Mouse (Mus musculus) MEL (cell line): Measurements from ENCODE around the gene Gchfr. TPM values are rescaled to one million over a fixed set of nuclear protein-coding genes. Genes with fewer than 3 reads are reported as not detected.

Experiments used
- DNase-seq: peaks from one replicate; pipeline ENCODE4 v3.0.0; 2011; ENCODE audit warnings: low read depth, low spot score
- H3K27ac ChIP-seq: 2 replicates; pipeline ENCODE4 v1.5.1; 2012; ENCODE audit warnings: low read depth, mild to moderate bottlenecking, control low read depth, low read length, moderate library complexity; ENCODE audit not compliant: control insufficient read depth
- H3K27me3 ChIP-seq, 2 experiments: fragments of 150-350 bp in 1 of 2; sonication (generic) in 1 of 2; 2 replicates each; pipeline ENCODE4 v1.6.1; 2012; ENCODE audit warnings: low read length in 2 of 2, mild to moderate bottlenecking in 2 of 2, improper control_type of control experiment in 1 of 2, moderate library complexity in 1 of 2; ENCODE audit not compliant: insufficient read depth in 2 of 2, control insufficient read depth in 1 of 2
- H3K36me3 ChIP-seq, 2 experiments: 2 replicates each; pipeline ENCODE4 v1.6.1; 2012 to 2014; ENCODE audit warnings: low read length in 2 of 2, improper control_type of control experiment in 1 of 2, inconsistent platforms in 1 of 2, mild to moderate bottlenecking in 1 of 2; ENCODE audit not compliant: insufficient read depth in 2 of 2, control insufficient read depth in 1 of 2
- H3K4me1 ChIP-seq, 2 experiments: fragments of 150-350 bp in 1 of 2; sonication (generic) in 1 of 2; 2 replicates each; pipeline ENCODE4 v1.6.1; 2012; ENCODE audit warnings: low read length in 2 of 2, improper control_type of control experiment in 1 of 2, mild to moderate bottlenecking in 1 of 2; ENCODE audit not compliant: insufficient read depth in 2 of 2, control insufficient read depth in 1 of 2
- H3K4me3 ChIP-seq, 2 experiments: fragments of 150-350 bp in 1 of 2; sonication (generic) in 1 of 2; 2 replicates each; pipeline ENCODE4 v1.5.1; 2012; ENCODE audit warnings: low read depth in 2 of 2, low read length in 2 of 2, mild to moderate bottlenecking in 2 of 2, moderate library complexity in 2 of 2, control low read depth in 1 of 2, improper control_type of control experiment in 1 of 2; ENCODE audit not compliant: control insufficient read depth in 1 of 2, insufficient read depth in 1 of 2
- H3K79me2 ChIP-seq: 2 replicates; pipeline ENCODE4 v1.6.1; 2012; ENCODE audit warnings: mild to moderate bottlenecking, low read length, moderate library complexity; ENCODE audit not compliant: control insufficient read depth, poor library complexity, insufficient read depth
- H3K9ac ChIP-seq: 2 replicates; pipeline ENCODE4 v1.6.1; 2012; ENCODE audit warnings: low read depth, mild to moderate bottlenecking, control low read depth, low read length, moderate library complexity; ENCODE audit not compliant: control insufficient read depth, poor library complexity, severe bottlenecking
- H3K9me3 ChIP-seq: fragments of 150-350 bp; sonication (generic); replicated peaks from 2 replicates; pipeline ENCODE4 v1.6.1; 2012; ENCODE audit warnings: mild to moderate bottlenecking, low read length, improper control_type of control experiment, moderate library complexity; ENCODE audit not compliant: insufficient read depth
- CHD1 ChIP-seq: IDR thresholded peaks from 2 replicates; pipeline ENCODE4 v1.6.1; 2012; ENCODE audit warnings: low read depth, mild to moderate bottlenecking, inconsistent platforms, low read length, improper control_type of control experiment
- E2F4 ChIP-seq: IDR thresholded peaks from 2 replicates; pipeline ENCODE4 v1.6.1; 2011; ENCODE audit warnings: low read depth, low read length, improper control_type of control experiment, borderline replicate concordance
- ETS1 ChIP-seq: IDR thresholded peaks from 2 replicates; pipeline ENCODE4 v1.6.1; 2012; ENCODE audit warnings: low read depth, mild to moderate bottlenecking, inconsistent platforms, low read length, improper control_type of control experiment, moderate library complexity
- HCFC1 ChIP-seq: IDR thresholded peaks from 2 replicates; pipeline ENCODE4 v1.6.1; 2012; ENCODE audit warnings: low read depth, mild to moderate bottlenecking, inconsistent platforms, low read length, improper control_type of control experiment, moderate library complexity
- MAX ChIP-seq: IDR thresholded peaks from 2 replicates; pipeline ENCODE4 v1.6.1; 2011; ENCODE audit warnings: low read length, improper control_type of control experiment
- MAZ ChIP-seq: IDR thresholded peaks from 2 replicates; pipeline ENCODE4 v1.6.1; 2012; ENCODE audit warnings: low read depth, mild to moderate bottlenecking, inconsistent platforms, low read length, improper control_type of control experiment
- MXI1 ChIP-seq: IDR thresholded peaks from 2 replicates; pipeline ENCODE4 v1.6.1; 2011; ENCODE audit warnings: mild to moderate bottlenecking, low read depth, low read length, improper control_type of control experiment
- MYC ChIP-seq: IDR thresholded peaks from 2 replicates; pipeline ENCODE4 v1.6.1; 2011; ENCODE audit warnings: low read depth, mild to moderate bottlenecking, low read length, improper control_type of control experiment, moderate library complexity
- NELFE ChIP-seq: IDR thresholded peaks from 2 replicates; pipeline ENCODE4 v1.6.1; 2011; ENCODE audit warnings: low read depth, low read length, improper control_type of control experiment
- NRF1 ChIP-seq: IDR thresholded peaks from 2 replicates; pipeline ENCODE4 v1.6.1; 2014; ENCODE audit warnings: low read depth, mild to moderate bottlenecking, inconsistent platforms, low read length, improper control_type of control experiment, moderate library complexity; ENCODE audit not compliant: poor library complexity, insufficient read depth, severe bottlenecking
- POLR2A ChIP-seq, 2 experiments: IDR thresholded peaks; 2 replicates each; pipeline ENCODE4 v1.6.1; 2011 to 2012; ENCODE audit warnings: low read length in 2 of 2, mild to moderate bottlenecking in 2 of 2, control low read depth in 1 of 2, improper control_type of control experiment in 1 of 2, low read depth in 1 of 2, moderate library complexity in 1 of 2; ENCODE audit not compliant: control insufficient read depth in 1 of 2, insufficient read depth in 1 of 2, poor library complexity in 1 of 2
- POLR2AphosphoS2 ChIP-seq: IDR thresholded peaks from 2 replicates; pipeline ENCODE4 v1.6.1; 2011; ENCODE audit warnings: low read length, improper control_type of control experiment
- POLR2AphosphoS5 ChIP-seq: IDR thresholded peaks from 2 replicates; pipeline ENCODE4 v1.6.1; 2012; ENCODE audit warnings: low read depth, borderline replicate concordance, mild to moderate bottlenecking, inconsistent platforms, low read length, moderate library complexity, mixed read lengths
- SIN3A ChIP-seq: IDR thresholded peaks from 2 replicates; pipeline ENCODE4 v1.6.1; 2012; ENCODE audit warnings: low read length, improper control_type of control experiment, inconsistent platforms
- TAL1 ChIP-seq: IDR thresholded peaks from 2 replicates; pipeline ENCODE4 v1.6.1; 2012; ENCODE audit warnings: mild to moderate bottlenecking, inconsistent platforms, low read length, moderate library complexity, mixed read lengths
- TBP ChIP-seq: IDR thresholded peaks from 2 replicates; pipeline ENCODE4 v1.8.0; 2011; ENCODE audit warnings: low read depth, low read length, improper control_type of control experiment
- TCF12 ChIP-seq: IDR thresholded peaks from 2 replicates; pipeline ENCODE4 v1.6.1; 2014; ENCODE audit warnings: low read depth, mild to moderate bottlenecking, inconsistent platforms, low read length, improper control_type of control experiment, moderate library complexity
- UBTF ChIP-seq: IDR thresholded peaks from 2 replicates; pipeline ENCODE4 v1.6.1; 2012; ENCODE audit warnings: low read depth, mild to moderate bottlenecking, inconsistent platforms, low read length, improper control_type of control experiment, moderate library complexity, borderline replicate concordance; ENCODE audit not compliant: insufficient read depth
- ZC3H11A ChIP-seq: IDR thresholded peaks from 2 replicates; pipeline ENCODE4 v1.6.1; 2012; ENCODE audit warnings: low read depth, mild to moderate bottlenecking, inconsistent platforms, low read length, improper control_type of control experiment
- ZMIZ1 ChIP-seq: IDR thresholded peaks from 2 replicates; pipeline ENCODE4 v1.6.1; 2012; ENCODE audit warnings: low read depth, mild to moderate bottlenecking, inconsistent platforms, low read length, improper control_type of control experiment, moderate library complexity
- ZNF384 ChIP-seq: IDR thresholded peaks from 2 replicates; pipeline ENCODE4 v1.6.1; 2012; ENCODE audit warnings: low read depth, mild to moderate bottlenecking, inconsistent platforms, low read length, improper control_type of control experiment
- polyA plus RNA-seq, 2 experiments: library from polyadenylated mRNA; stranded (reverse) in 1 of 2; unstranded in 1 of 2; fragments of >175 nt in 1 of 2; fragments of >200 nt in 1 of 2; gene quantifications; 2 replicates each; pipeline versions ENCODE4 v1.2.1 to v1.2.4; 2012; ENCODE audit warnings: low replicate concordance in 2 of 2, low read depth in 1 of 2; ENCODE audit not compliant: insufficient read length in 2 of 2, insufficient read depth in 1 of 2, missing spikeins in 1 of 2
- total RNA-seq: library from RNA; depleted of rRNA; stranded (reverse); fragments of 300-350 nt; gene quantifications from 2 replicates; pipeline ENCODE4 v1.2.3, GENCODE M21; 2012

Gchfr gene
- total and polyA plus RNA-seq, 3 experiments: not detected

DNA sequence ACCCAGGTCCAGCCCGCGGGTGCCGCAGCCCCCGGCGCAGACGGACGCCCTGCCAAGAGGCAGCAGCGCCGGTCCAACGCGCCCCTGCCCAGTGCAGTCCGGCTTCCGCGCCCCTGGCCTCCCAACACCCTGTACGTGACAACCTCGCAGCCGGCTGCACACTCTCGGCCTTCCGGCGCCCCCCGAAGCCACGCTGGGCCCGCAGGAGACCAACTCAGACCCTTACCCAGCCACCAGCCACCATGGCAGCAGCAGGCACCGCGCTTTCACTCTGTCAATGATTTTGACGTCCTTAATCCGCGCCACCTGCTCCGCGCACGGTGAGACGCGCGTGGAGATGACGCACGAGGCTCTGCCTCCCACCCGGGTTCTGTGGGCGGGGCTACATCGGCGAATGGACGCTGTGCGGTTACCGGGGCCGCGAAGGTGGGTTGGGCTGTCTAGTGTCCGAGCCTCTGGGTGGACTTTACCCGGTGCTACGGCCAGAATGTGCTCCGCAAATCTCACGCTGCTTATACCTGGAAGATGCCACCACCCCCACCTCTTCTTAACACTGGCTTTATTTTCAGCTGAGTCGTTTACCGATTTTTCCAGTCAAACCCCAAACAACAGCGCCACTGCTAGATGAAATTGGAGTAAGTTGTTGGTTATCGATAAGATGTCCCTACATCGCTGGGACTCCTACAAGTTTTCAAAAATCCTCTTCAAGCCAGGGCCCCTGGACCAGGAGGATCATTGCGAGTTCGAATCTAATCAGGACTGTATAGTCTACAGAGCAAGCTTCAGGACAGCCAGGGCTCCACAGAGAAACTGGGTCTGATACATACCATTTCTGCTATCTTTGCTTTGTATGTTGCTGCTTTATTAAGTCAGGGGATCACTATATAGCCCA is 10.6 kb upstream of the Gchfr start, which contains the start of gene Rmdn3:
Gene Rmdn3, minus strand, starts transcription at position 354 of the 892 bp plus-strand sequence.
- no peaks in the 10 kb centered on the region for H3K9me3 ChIP-seq
- H3K79me2 ChIP-seq: peaks cover 12% of the 10 kb centered on the region
- H3K27ac ChIP-seq: peak within 1 kb of the TSS; percentile 81
- no peak for TF ChIP-seq POLR2AphosphoS5
- no peak for TF ChIP-seq MYC
- TF ChIP-seq ZC3H11A: no peak
- peak; percentile 20 for TF ChIP-seq MAZ
- peak; percentile 87 for TF ChIP-seq ZNF384
- TF ChIP-seq CHD1: no peak
- no peak for TF ChIP-seq TAL1
- peak; percentile 76 for TF ChIP-seq MAX
- peak; percentile 93 for TF ChIP-seq MXI1
- peak; percentile 41; the same call in 1 of the 2 replicates for TF ChIP-seq ETS1
- 0 out of 2 replicates have a peak, but pooled peaks have one; percentile 42 for TF ChIP-seq ZMIZ1
- TF ChIP-seq POLR2A (IDR thresholded peaks at IDR 0.05; ENCODE audit: control insufficient read depth in 1 of 2, insufficient read depth in 1 of 2, low read depth in 1 of 2, low read length in 2 of 2, poor library complexity in 1 of 2): peak; percentile 73 to 85
- TF ChIP-seq TCF12: 0 out of 2 replicates have a peak, but pooled peaks have one; percentile 47
- TF ChIP-seq POLR2AphosphoS2: peak; percentile 74
- peak; percentile 90 for TF ChIP-seq HCFC1
- TF ChIP-seq E2F4: no peak
- 0 out of 2 replicates have a peak, but pooled peaks have one; percentile 70 for TF ChIP-seq UBTF
- TF ChIP-seq SIN3A: peak; percentile 97
- 0 out of 2 replicates have a peak, but pooled peaks have one; percentile 50 for TF ChIP-seq TBP
- 0 out of 2 replicates have a peak, but pooled peaks have one; percentile 16 for TF ChIP-seq NRF1
- TF ChIP-seq NELFE: peak; percentile 84
- peak; percentile 95 for DNase-seq
- peak within 1 kb of the TSS; percentile 82 for H3K9ac ChIP-seq
- peak within 1 kb of the TSS; percentile 81 to 92 for H3K4me3 ChIP-seq
- H3K27me3 ChIP-seq: no peaks in the 10 kb centered on the region
- peaks cover 0 to 16% of the 10 kb centered on the region in 2 experiments; a peak in 3 of 4 replicates for H3K36me3 ChIP-seq
- peaks cover 3 to 8% of the 10 kb centered on the region in 2 experiments; a peak in 3 of 4 replicates for H3K4me1 ChIP-seq
